Mouse (Mus musculus) kidney, adult 2 months (tissue): Measurements from ENCODE around the gene Ankrd6.

Experiments
- CTCF ChIP-seq: fragments of 200-500 bp; conservative IDR thresholded peaks from 2 replicates; pipeline ENCODE4 v1.5.1; 2011; ENCODE audit warnings: low read depth, mild to moderate bottlenecking, control low read depth, low read length, moderate library complexity, mixed read lengths; ENCODE audit not compliant: insufficient read depth, insufficient read length
- POLR2A ChIP-seq: fragments of 200-500 bp; IDR thresholded peaks from one replicate; pipeline ENCODE4 v1.6.1; 2011; ENCODE audit warnings: low read depth, low read length, control low read depth

DNA sequence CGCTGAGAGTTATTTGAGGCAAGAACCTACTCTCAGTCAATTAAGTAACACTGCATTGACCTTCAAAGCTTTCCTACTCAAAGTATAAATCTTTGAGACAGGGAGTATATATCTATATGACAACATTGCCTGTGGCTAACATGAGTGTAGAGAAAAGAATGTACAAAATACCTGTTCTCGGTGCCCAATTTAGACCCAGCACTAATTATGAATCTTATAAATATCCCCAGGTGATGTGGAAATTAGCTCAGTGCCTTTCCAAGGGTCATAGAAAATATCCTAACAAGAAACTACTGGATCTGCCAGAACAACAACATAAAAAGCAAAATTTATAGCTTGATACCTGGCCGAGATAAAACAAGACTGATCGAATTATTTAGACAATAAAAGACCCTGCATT is 151.7 kb downstream of the Ankrd6 start:
- no peak for TF ChIP-seq CTCF
- TF ChIP-seq POLR2A = no peak
